Mouse (Mus musculus) hindbrain, embryonic 16.5 days (tissue): ENCODE results near the gene Glmp. TPM values are rescaled to one million over a fixed set of nuclear protein-coding genes. Genes with fewer than 3 reads are reported as not detected.

Experiments
- ATAC-seq: fragments of 200-750 bp; cut with Nextera tagmentation; 2 replicates; pipeline ENCODE4 v1.8.0; 2017; ENCODE audit warnings: moderate TSS enrichment, moderate library complexity
- H3K27ac ChIP-seq: fragments of 300-500 bp; sonication (generic); 2 replicates; pipeline ENCODE4 v1.5.1; 2014; ENCODE audit warnings: low read depth, mild to moderate bottlenecking, control low read depth, low read length, moderate library complexity
- H3K27me3 ChIP-seq: fragments of 300-500 bp; sonication (generic); replicated peaks from 2 replicates; pipeline ENCODE4 v1.6.1; 2014; ENCODE audit warnings: low read length; ENCODE audit not compliant: control insufficient read depth, insufficient read depth
- H3K36me3 ChIP-seq: fragments of 300-500 bp; sonication (generic); 2 replicates; pipeline ENCODE4 v1.6.1; 2014; ENCODE audit warnings: mild to moderate bottlenecking, low read length, moderate library complexity, mixed read lengths; ENCODE audit not compliant: control insufficient read depth, insufficient read depth
- H3K4me1 ChIP-seq: fragments of 300-500 bp; sonication (generic); 2 replicates; pipeline ENCODE4 v1.6.1; 2014; ENCODE audit warnings: low read depth, low read length; ENCODE audit not compliant: control insufficient read depth, insufficient read depth
- H3K4me2 ChIP-seq: fragments of 300-500 bp; sonication (generic); 2 replicates; pipeline ENCODE4 v1.6.1; 2014; ENCODE audit warnings: mild to moderate bottlenecking, low read length, control low read depth, moderate library complexity
- H3K4me3 ChIP-seq: fragments of 300-500 bp; sonication (generic); 2 replicates; pipeline ENCODE4 v1.5.1; 2014; ENCODE audit warnings: mild to moderate bottlenecking, low read length, control low read depth, moderate library complexity
- H3K9ac ChIP-seq: fragments of 300-500 bp; sonication (generic); 2 replicates; pipeline ENCODE4 v1.6.1; 2014; ENCODE audit warnings: low read depth, mild to moderate bottlenecking, control low read depth, low read length, moderate library complexity
- H3K9me3 ChIP-seq: fragments of 300-500 bp; sonication (generic); 2 replicates; pipeline ENCODE4 v1.6.1; 2014; ENCODE audit warnings: mild to moderate bottlenecking, low read length, moderate library complexity; ENCODE audit not compliant: control insufficient read depth
- WGBS: fragments of 180-500 bp; shearing (Covaris S2); extraction: QIAGEN DNeasy Blood & Tissue Kit; methylation state at CpG from one replicate; pipeline ENCODE4 v1.1.7; 2014; 5-methylcytosine and 5-hydroxymethylcytosine counted together
- polyA plus RNA-seq: library from polyadenylated mRNA; unstranded; fragments of >200 nt; fragmentation: Nextera tagmentation; extraction: Ambion mirVana; gene quantifications from 2 replicates; pipeline ENCODE4 v1.2.1, GENCODE M21; 2015

The Glmp gene
- polyA plus RNA-seq, 1 experiment from 2014 or later = 127 TPM

- Histone ChIP-seq H3K27me3 (no peaks in the 10 kb centered on the region), H3K4me2 (no peak overlapping the region), H3K9me3 (no peaks in the 10 kb centered on the region), H3K36me3 (peaks cover 70% of the 10 kb centered on the region), H3K27ac (no peak overlapping the region), H3K9ac (no peak overlapping the region), H3K4me1 (no peaks in the 10 kb centered on the region), H3K4me3 (no peak overlapping the region)
- no peak for ATAC-seq
- 90% methylated on average over 9 of the region's 9 CpGs for WGBS
Measured at GRCm38 (mm10) chr3:88352907-88353306, 28.1 kb downstream of the Glmp start.

- ATAC-seq = no peak
- H3K27me3 ChIP-seq = no peaks in the 10 kb centered on the region
- WGBS = 96% methylated on average over 8 of the region's 8 CpGs
- no peak overlapping the region for H3K4me2 ChIP-seq
- H3K9ac ChIP-seq = no peak overlapping the region
- no peaks in the 10 kb centered on the region for H3K9me3 ChIP-seq
- peaks cover 72% of the 10 kb centered on the region for H3K36me3 ChIP-seq
- no peak overlapping the region for H3K4me3 ChIP-seq
- no peak overlapping the region for H3K27ac ChIP-seq
- H3K4me1 ChIP-seq = no peaks in the 10 kb centered on the region
Measured at GRCm38 (mm10) chr3:88354396-88355165, 29.8 kb downstream of the Glmp start.

- Histone ChIP-seq H3K4me1 (no peaks in the 10 kb centered on the region), H3K27me3 (no peaks in the 10 kb centered on the region), H3K4me3 (no peak overlapping the region), H3K9me3 (no peaks in the 10 kb centered on the region), H3K27ac (no peak overlapping the region), H3K36me3 (peaks cover 54% of the 10 kb centered on the region), H3K9ac (no peak overlapping the region), H3K4me2 (no peak overlapping the region)
- ATAC-seq = no peak
- WGBS = 58% methylated on average over 5 of the region's 5 CpGs
Measured at GRCm38 (mm10) chr3:88359584-88359983, 34.8 kb downstream of the Glmp start.

GRCm38 (mm10) chr3:88359989-88360388, 35.2 kb downstream of the Glmp start:
- ATAC-seq = no peak
- Histone ChIP-seq H3K9me3 (no peaks in the 10 kb centered on the region), H3K4me3 (no peak overlapping the region), H3K36me3 (peaks cover 54% of the 10 kb centered on the region), H3K4me1 (no peaks in the 10 kb centered on the region), H3K9ac (no peak overlapping the region), H3K27ac (no peak overlapping the region), H3K4me2 (no peak overlapping the region), H3K27me3 (no peaks in the 10 kb centered on the region)
- 75% methylated on average over 3 of the region's 3 CpGs for WGBS

- Histone ChIP-seq H3K27me3 (peaks cover 3% of the 10 kb centered on the region; the same call in 1 of the 2 replicates), H3K4me2 (no peak overlapping the region), H3K27ac (no peak overlapping the region), H3K9ac (no peak overlapping the region), H3K4me3 (no peak overlapping the region), H3K9me3 (no peaks in the 10 kb centered on the region), H3K36me3 (peaks cover 45% of the 10 kb centered on the region), H3K4me1 (no peaks in the 10 kb centered on the region)
- ATAC-seq = no peak
- 84% methylated on average over 6 of the region's 6 CpGs for WGBS
Measured at GRCm38 (mm10) chr3:88361096-88361495, 36.3 kb downstream of the Glmp start.

- Histone ChIP-seq H3K9me3 (no peaks in the 10 kb centered on the region), H3K4me1 (no peaks in the 10 kb centered on the region), H3K27ac (no peak overlapping the region), H3K4me3 (no peak overlapping the region), H3K9ac (no peak overlapping the region), H3K27me3 (peaks cover 4% of the 10 kb centered on the region; the same call in 1 of the 2 replicates), H3K4me2 (no peak overlapping the region), H3K36me3 (peaks cover 41% of the 10 kb centered on the region)
- ATAC-seq = no peak
- 87% methylated on average over 2 of the region's 2 CpGs for WGBS
Measured at GRCm38 (mm10) chr3:88361612-88362313, 36.9 kb downstream of the Glmp start.

- 42% methylated on average over 4 of the region's 4 CpGs for WGBS
- H3K27ac ChIP-seq = peak overlapping the region; percentile 35; the same call in 1 of the 2 replicates
- peak; percentile 45; the same call in 1 of the 2 replicates for ATAC-seq
Measured at GRCm38 (mm10) chr3:88363700-88364099, 38.9 kb downstream of the Glmp start.

GRCm38 (mm10) chr3:88364337-88364736, 39.5 kb downstream of the Glmp start, which contains the start of gene Paqr6:
Gene Paqr6 (plus strand): TSS chr3:88364584.
- Histone ChIP-seq H3K27me3 (peaks cover 4% of the 10 kb centered on the region; the same call in 1 of the 2 replicates), H3K36me3 (peaks cover 23% of the 10 kb centered on the region), H3K9ac (no peak within 1 kb of the TSS), H3K9me3 (no peaks in the 10 kb centered on the region), H3K4me3 (no peak within 1 kb of the TSS), H3K4me1 (no peaks in the 10 kb centered on the region), H3K27ac (peak within 1 kb of the TSS; percentile 35; the same call in 1 of the 2 replicates), H3K4me2 (peak within 1 kb of the TSS; percentile 8; the same call in 1 of the 2 replicates)
- WGBS = under 1% methylated on average over 13 of the region's 16 CpGs
- no peak for ATAC-seq

More at GRCm38 (mm10) chr3:88363700-88364099, 38.9 kb downstream of the Glmp start:
- H3K9ac ChIP-seq = no peak overlapping the region
- H3K4me1 ChIP-seq = no peaks in the 10 kb centered on the region
- peaks cover 4% of the 10 kb centered on the region; the same call in 1 of the 2 replicates for H3K27me3 ChIP-seq
- no peaks in the 10 kb centered on the region for H3K9me3 ChIP-seq
- H3K4me2 ChIP-seq = no peak overlapping the region
- no peak overlapping the region for H3K4me3 ChIP-seq
- H3K36me3 ChIP-seq = peaks cover 28% of the 10 kb centered on the region
